Comparison of ENCODE assay signal across 12 mouse cellular contexts in the genomic region with DNA sequence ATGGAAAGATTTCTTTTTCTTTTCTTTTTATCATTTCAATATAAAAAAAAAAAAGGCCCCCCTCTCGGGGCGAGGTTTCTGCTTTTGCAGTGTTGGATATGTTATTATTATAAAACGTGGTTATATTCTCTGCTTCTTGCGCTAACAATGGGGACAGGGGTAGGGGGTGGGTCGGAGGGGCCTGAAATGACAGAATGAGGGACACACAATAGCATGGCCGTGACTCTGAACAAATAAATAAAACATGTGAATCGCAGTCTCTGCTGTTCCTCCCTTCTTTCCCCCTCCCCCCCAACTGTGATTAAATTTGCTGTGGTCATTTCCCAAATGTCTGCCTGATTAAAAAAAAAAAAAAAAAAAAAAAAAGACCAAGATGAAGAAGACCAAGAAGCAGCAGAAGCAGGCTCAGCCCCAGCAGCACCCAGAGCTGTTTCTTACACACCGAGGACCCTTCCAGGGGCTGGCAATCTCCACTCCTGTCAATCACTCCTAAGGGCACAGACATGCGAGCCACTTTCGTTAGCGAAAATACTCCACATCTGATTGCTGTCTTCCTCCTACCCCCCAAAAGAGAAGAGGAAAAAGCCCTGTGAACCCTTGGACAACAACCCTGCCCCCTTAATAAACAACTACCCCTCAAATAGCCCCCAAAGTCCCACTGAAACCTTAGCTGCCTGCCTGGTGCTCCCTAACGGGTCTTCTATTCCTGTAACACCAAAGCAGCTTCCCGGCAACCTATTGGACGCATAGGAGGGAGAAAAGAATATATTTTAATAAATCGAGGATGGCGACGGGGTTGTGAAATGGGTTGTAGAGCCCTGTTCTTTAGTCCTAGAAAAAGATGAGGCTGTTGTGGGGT.
DNase-seq lines count a peak whose midpoint lies in the region; ATAC-seq and TF ChIP-seq lines count a peak whose summit lies in the region.
"Had no signal": no experiment of that assay in that cellular context is flagged by ENCODE, and none has a peak within 500 bp of the region (broad histone marks: within the 10 kb centered on the region; RNA-seq: fewer than 3 reads in every experiment).

No protein-coding gene starts in this region.

- no peak for TF ChIP-seq CTCF in lung, postnatal 0 days (IDR thresholded peaks at IDR 0.05)

- DNase-seq in lung, postnatal 0 days (ENCODE audit: low spot score): no peak
- no peak for DNase-seq in lung, postnatal 4 days
- peak; percentile 56 for DNase-seq in forebrain, embryonic 11.5 days (ENCODE audit: low spot score)
- DNase-seq in retina, embryonic 14.5 days (ENCODE audit: low spot score): peak; percentile 71
- DNase-seq in frontal cortex, postnatal 25 days (ENCODE audit: low spot score in 2 of 2): no peak
- DNase-seq in cerebellum, adult 11-12 months: no peak
- no peak for DNase-seq in left cerebral cortex, postnatal 14 days (ENCODE audit: low spot score in 2 of 2)
- DNase-seq: layer of hippocampus, postnatal 36 days; thymus, postnatal 25 days had no signal

- no peak for TF ChIP-seq EP300 in lung, postnatal 0 days (IDR thresholded peaks at IDR 0.05)

- peak overlapping the region; percentile 41 for H3K4me2 ChIP-seq in lung, postnatal 0 days (replicated peaks; ENCODE audit: low read depth, low read length)
- peak overlapping the region; percentile 55 for H3K4me2 ChIP-seq in forebrain, embryonic 11.5 days (ENCODE audit: low read depth, low read length, severe bottlenecking)
- peak overlapping the region; percentile 41 for H3K4me2 ChIP-seq in hindbrain, embryonic 16.5 days (ENCODE audit: low read length)
- H3K4me2 ChIP-seq: liver, embryonic 12.5 days had no signal

- H3K27ac ChIP-seq in lung, postnatal 0 days (ENCODE audit: low read length): no peak overlapping the region
- peak overlapping the region; percentile 75; the same call in 1 of the 2 replicates for H3K27ac ChIP-seq in forebrain, embryonic 11.5 days (ENCODE audit: low read depth, low read length)
- peak overlapping the region; percentile 55 for H3K27ac ChIP-seq in hindbrain, embryonic 16.5 days (ENCODE audit: low read depth, low read length)
- H3K27ac ChIP-seq: kidney, postnatal 0 days; liver, embryonic 12.5 days had no signal

- no peaks in the 10 kb centered on the region for H3K4me1 ChIP-seq in lung, postnatal 0 days (ENCODE audit: insufficient read depth, low read depth, low read length)
- peaks cover 19% of the 10 kb centered on the region for H3K4me1 ChIP-seq in forebrain, embryonic 11.5 days (replicated peaks; ENCODE audit: control insufficient read depth, insufficient read depth, low read length)
- peaks cover 14% of the 10 kb centered on the region for H3K4me1 ChIP-seq in hindbrain, embryonic 16.5 days (ENCODE audit: control insufficient read depth, insufficient read depth, low read depth, low read length)
- H3K4me1 ChIP-seq: liver, embryonic 12.5 days had no signal

- H3K4me3 ChIP-seq in lung, postnatal 0 days (ENCODE audit: low read depth, low read length): peak overlapping the region; percentile 17; the same call in 1 of the 2 replicates
- H3K4me3 ChIP-seq in forebrain, embryonic 11.5 days (ENCODE audit: low read depth, low read length): peak overlapping the region; percentile 12; the same call in 1 of the 2 replicates
- no peak overlapping the region for H3K4me3 ChIP-seq in hindbrain, embryonic 16.5 days (ENCODE audit: low read length)
- H3K4me3 ChIP-seq: liver, embryonic 12.5 days had no signal

- no peak for ATAC-seq in lung, postnatal 0 days
- peak; percentile 50; the same call in 1 of the 2 replicates for ATAC-seq in forebrain, embryonic 11.5 days (replicated peaks; ENCODE audit: low FRiP score)
- ATAC-seq in hindbrain, embryonic 16.5 days: no peak
- ATAC-seq: liver, embryonic 12.5 days had no signal

- H3K27me3 ChIP-seq in lung, postnatal 0 days (replicated peaks; ENCODE audit: insufficient read depth, low read length): no peaks in the 10 kb centered on the region
- H3K27me3 ChIP-seq in forebrain, embryonic 11.5 days (ENCODE audit: control insufficient read depth, insufficient read depth, low read length): peaks cover 2% of the 10 kb centered on the region; the same call in 1 of the 2 replicates
- peaks cover 6% of the 10 kb centered on the region for H3K27me3 ChIP-seq in hindbrain, embryonic 16.5 days (replicated peaks; ENCODE audit: control insufficient read depth, insufficient read depth, low read length)
- H3K27me3 ChIP-seq: liver, embryonic 12.5 days had no signal

- H3K9me3 ChIP-seq in lung, postnatal 0 days (ENCODE audit: low read length): no peaks in the 10 kb centered on the region
- no peaks in the 10 kb centered on the region for H3K9me3 ChIP-seq in forebrain, embryonic 11.5 days (ENCODE audit: control insufficient read depth, low read length)
- no peaks in the 10 kb centered on the region for H3K9me3 ChIP-seq in hindbrain, embryonic 16.5 days (ENCODE audit: control insufficient read depth, low read length)
- H3K9me3 ChIP-seq: liver, embryonic 12.5 days had no signal

- intact Hi-C loops in left cerebral cortex, postnatal 14 days (cut with DNase I): loop anchor here (5.0 kb wide), 2 partner anchors 298 to 457 kb away; no protein-coding TSS in a partner anchor

- no peaks in the 10 kb centered on the region for H3K36me3 ChIP-seq in lung, postnatal 0 days (ENCODE audit: insufficient read depth, low read length)
- H3K36me3 ChIP-seq in forebrain, embryonic 11.5 days (ENCODE audit: control insufficient read depth, insufficient read depth, low read length): no peaks in the 10 kb centered on the region
- H3K36me3 ChIP-seq in hindbrain, embryonic 16.5 days (ENCODE audit: control insufficient read depth, insufficient read depth, low read length): no peaks in the 10 kb centered on the region
- H3K36me3 ChIP-seq: liver, embryonic 12.5 days had no signal

- WGBS in lung, postnatal 0 days: 46% methylated on average over 17 of the region's 17 CpGs
- 23% methylated on average over 17 of the region's 17 CpGs for WGBS in forebrain, embryonic 11.5 days
- 15% methylated on average over 17 of the region's 17 CpGs for WGBS in hindbrain, embryonic 16.5 days

- no peak overlapping the region for H3K9ac ChIP-seq in lung, postnatal 0 days (replicated peaks; ENCODE audit: low read depth)
- peak overlapping the region; percentile 27 for H3K9ac ChIP-seq in forebrain, embryonic 11.5 days (ENCODE audit: low read length)
- H3K9ac ChIP-seq in hindbrain, embryonic 16.5 days (ENCODE audit: low read depth, low read length): peak overlapping the region; percentile 39; the same call in 1 of the 2 replicates
- H3K9ac ChIP-seq: liver, embryonic 12.5 days had no signal

Comparison
In these comparisons a context has a peak if more than half of its experiments do, and no peak if none do; other contexts are left out.
1. DNase-seq: peak in forebrain, embryonic 11.5 days (single experiment) and retina, embryonic 14.5 days (single experiment); none in lung, postnatal 0 days (single experiment), lung, postnatal 4 days (0 of 2), frontal cortex, postnatal 25 days (0 of 2), cerebellum, adult 11-12 months (single experiment) and left cerebral cortex, postnatal 14 days (0 of 2).
2. Peak in every context shown above with its lines, with median percentiles within 50 percentile points of each other: H3K4me2 ChIP-seq.